Mouse (Mus musculus) WW6 (cell line): ENCODE measurements around the gene Zfpm1.

ENCODE experiments used
- DNase-seq: peaks from one replicate; pipeline ENCODE4 v3.0.0-alpha.2; 2013; ENCODE audit warnings: low read depth, low spot score

The Zfpm1 gene

GRCm38 (mm10) chr8:122296173-122297001 is 14.4 kb downstream of the Zfpm1 start:
- no peak for DNase-seq

GRCm38 (mm10) chr8:122299581-122300254 is 17.8 kb downstream of the Zfpm1 start:
- no peak for DNase-seq

- DNase-seq: no peak
Measured at GRCm38 (mm10) chr8:122301081-122301480, 19.1 kb downstream of the Zfpm1 start.

DNA sequence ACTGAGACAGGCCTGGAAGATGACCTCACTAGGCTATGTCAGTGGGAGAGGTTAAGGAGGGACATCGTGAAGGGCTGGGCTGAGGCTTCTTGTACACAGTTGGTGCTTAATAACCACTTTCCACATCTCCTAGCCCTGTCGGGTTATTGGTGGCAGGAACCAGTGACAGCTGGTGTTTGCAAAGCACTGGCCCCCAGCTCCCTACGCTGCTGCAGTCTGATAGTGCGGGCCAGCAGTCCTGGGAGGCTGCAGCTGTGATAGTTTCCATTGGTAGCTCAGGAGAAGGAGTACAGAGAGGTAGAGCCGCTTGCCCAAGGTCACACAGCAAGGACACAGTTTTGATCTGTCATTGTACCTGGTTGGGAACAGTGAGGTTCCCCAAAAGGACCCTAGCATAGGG is 19.9 kb downstream of the Zfpm1 start:
- DNase-seq: no peak

DNA sequence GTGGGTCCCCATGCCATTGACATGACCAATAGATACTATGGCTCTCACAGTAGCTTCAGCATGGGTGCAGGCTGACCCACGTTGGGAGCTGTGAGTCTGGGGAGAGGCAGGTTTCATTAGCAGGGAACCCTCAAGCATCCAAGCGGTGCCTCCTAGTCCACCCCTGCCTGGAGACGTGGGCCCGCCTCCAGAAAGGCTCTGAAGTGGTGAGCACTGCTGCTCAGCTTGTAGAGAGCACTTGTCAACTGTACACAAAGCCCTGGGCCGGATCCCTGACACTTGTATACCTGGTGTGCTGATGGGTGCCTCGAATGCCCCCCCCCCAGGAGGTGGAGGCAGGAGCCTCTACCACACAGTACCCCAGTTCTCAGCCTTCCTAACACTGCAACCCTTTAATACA is 21.5 kb downstream of the Zfpm1 start:
- DNase-seq: no peak

DNA sequence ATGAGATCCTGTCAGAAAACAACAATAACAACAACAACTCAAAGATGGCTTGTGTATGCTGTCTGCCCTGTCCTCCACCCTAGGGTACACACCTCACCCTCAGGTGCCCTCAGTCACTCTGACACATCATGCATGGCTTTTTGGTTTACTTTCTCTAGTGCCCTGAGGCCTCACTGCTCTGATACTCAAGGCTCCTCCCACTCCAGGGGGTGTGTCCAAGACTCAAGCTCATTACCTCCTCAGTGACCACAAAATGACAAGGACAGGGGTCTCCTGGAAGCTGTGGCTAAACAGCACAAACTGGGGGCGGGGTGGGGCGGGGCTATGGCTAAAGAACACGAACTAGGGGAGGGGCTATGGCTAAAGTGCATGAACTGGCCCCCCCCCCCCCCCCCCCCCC is 22.1 kb downstream of the Zfpm1 start:
- no peak for DNase-seq

- DNase-seq: no peak
Measured at GRCm38 (mm10) chr8:122306660-122307399, 24.9 kb downstream of the Zfpm1 start.

DNA sequence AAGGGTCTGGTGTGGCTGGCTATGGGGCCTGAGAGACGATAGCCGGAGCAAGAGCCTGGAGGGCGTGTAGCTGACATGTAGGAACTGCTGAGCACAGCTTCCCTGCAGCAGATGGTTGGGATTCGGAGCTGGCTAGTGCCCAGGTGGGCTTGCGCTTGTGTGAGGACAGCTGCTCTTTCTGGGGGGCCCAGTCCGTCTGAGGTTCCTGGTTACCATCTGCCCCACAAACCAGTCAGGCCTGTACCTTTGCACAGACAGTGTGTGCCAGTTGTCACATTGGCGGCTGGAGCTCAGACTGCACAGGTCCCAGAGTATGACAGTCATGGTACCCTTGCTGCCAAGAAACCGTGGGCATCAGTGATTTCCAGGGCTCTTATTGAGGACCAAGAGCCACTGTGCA is 25.9 kb downstream of the Zfpm1 start:
- no peak for DNase-seq

DNA sequence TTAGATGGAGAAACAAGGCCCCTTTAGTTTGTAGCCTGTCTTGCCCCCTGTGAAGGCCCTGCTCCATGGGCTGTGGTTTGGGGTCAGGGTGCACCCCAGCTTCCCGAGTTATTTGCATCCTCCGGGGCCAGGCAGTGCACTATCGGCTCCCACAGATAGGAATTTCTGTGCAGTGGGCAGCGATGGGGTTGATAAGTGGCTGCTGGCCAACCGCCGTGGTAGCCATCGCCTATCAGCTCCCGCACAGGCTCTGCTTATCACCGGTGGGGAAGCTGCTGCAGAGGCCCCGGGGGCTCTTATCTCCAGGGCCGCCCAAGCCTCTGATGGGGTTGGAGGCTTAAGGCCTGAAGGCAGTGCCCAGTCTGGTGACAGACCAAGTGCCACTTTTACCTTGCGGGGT is 27.3 kb downstream of the Zfpm1 start:
- DNase-seq: no peak

DNA sequence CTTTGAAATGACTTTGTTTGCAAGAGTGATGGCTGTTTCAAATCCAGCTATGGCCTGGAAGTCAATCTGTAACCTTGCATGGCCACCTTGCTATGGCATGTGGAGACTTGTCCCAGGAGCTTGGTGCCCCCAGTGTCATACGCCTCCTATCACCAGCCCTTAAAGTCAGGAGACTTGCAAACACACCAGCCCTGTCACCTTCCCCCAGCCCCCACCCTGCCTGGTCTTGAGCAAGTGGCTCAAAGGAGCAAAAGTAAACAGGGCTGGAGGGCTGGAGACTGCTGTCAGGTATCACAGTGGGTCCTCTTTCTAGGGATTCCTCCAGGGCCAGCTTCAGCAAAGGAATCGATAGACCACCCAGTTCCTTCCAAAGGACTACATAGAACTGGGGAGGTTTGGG is 29.2 kb downstream of the Zfpm1 start:
- no peak for DNase-seq

- DNase-seq: no peak
Measured at GRCm38 (mm10) chr8:122312553-122312952, 30.6 kb downstream of the Zfpm1 start.

DNA sequence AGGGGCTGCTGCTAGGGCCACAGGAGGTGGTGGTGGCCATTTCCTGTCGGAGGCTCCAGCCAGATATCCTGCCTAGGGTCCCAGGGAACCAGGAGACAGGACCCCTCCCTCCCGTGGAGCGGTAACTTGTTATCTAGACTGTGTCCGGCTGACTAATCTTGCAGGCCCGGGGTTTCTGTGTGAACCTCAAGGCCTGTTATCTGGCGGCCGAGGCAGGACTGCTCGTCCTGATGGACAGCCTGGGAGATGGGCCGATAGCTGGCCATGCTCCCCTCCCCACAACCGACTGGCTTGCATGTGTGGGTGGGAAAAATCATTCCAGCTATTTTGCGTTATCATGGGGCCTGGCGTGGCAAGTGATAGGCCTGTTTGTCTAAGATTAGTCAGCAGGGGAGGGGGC is 31.4 kb downstream of the Zfpm1 start:
- no peak for DNase-seq

DNA sequence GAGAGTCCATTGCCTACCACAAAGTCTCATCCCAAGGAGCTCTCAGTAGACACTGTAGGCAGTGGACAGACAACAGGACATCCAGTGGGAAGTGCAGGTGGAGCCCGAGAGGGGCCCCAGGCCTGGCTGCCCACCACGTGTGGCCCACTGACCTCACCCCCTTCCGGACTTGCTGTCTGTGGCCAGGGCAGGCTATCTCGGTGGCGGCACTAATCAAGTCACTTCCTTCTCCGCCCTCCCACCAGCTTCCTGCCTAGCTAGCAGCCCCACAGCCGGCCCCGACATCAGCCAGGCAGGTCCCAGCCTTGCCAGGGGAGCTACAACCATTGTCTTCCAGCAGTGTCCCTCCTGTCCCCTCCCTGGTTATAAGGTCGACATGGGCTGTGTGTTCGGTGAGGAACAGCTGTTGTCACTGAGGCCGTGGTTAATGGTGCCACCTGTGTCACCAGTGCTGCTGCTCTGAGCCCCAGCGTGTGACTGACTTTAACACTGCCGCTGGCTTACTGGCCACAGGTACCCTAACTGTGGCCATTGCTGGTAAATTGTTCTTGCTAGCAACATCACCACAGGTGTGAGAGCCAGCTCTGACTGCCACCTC is 33.1 kb downstream of the Zfpm1 start:
- no peak for DNase-seq

- DNase-seq: no peak
Measured at GRCm38 (mm10) chr8:122316402-122316801, 34.5 kb downstream of the Zfpm1 start.

DNA sequence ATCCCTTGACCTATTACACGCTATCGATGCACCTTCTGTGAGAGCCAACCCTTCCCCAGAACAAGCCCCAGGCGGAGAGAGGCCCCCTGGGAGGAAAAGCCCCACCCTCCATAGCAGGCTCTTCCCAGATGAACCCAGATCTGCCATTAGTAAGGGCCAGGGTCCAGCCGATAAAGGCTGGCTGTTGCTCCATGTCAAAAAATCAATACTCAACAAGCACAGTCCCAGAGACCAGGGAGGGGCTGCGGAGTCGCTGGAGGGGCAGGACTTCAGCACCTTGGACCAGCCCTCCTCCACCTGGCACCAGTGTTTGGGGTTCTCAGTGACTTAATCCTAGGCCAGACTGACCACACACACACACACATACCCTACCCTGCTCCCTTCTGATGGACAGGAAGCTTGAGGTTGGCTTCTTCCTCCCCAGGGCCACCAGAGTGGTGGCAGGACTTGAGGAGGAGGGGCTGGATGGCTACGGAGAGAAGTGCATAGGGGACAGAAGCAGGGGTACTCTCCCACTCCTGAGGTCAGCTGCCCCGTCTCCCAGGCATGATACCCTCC is 36.1 kb downstream of the Zfpm1 start:
- no peak for DNase-seq

DNA sequence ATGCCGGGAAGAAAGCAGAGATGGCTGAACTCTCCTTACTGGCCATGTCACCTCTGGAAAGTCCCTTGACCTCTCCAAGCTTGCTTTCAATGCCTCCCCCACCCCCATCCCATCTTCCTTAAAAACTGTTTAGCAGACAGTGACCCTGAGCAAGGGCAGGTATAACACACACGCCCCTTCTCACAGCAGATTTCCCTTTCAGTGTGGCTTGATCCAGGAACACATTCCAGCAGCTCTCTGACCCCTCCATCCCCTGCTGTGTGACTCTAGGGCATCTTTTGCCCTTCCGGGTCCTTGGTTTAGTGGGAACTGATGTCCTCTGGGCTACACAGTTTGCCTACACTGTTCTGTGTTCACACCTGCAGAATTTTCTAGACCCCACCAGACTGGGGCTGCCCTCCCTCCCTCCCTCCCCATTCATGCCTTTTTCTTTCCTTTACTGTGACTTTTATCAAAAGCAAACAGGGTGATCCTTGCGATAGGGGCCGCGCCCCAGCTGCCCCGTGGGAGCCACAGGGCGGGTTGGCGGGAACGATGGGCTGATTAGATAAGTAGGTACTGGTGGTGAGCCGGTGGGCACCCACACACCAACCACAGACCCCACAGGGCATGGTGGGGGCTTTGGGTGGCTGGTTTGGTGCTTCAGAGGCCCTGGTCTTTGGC is 37.2 kb downstream of the Zfpm1 start:
- DNase-seq: no peak

DNA sequence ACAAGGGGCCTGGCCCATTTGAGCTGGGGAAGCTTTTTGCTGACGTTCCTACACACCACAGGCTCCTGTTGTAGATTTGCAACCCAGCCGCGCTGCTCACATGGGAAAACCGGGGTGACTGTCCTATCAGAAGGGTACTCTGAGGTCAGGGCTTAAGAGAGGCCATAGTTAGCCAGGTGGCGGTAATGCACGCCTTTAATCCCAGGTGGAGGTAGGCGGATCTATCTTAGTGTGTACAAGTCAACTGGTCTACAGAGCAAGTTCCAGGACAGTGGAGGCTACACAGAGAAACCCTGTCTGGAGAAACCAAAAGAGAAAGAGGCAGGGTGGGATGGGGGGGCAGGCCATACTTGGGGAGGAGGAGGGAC is 37.8 kb downstream of the Zfpm1 start:
- DNase-seq: no peak

DNA sequence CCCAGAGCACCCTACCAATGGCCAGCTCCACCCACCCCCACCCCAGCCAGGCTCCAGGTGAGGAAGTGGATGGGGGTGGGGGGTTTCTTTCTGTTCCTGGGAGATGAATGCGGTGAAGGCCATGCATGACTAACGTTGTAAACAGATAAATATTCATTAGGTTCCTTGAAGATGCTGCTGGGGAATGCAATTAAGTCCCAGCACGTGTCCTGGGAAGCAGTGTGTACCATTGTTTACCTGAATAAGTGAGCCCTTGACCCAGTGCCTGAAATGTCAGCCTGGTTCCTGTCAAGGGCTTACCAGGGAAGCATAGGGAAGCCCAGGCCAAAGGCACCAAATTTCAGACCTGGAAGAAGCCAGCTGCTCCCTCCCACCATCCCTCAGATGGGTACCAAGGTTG is 38.6 kb downstream of the Zfpm1 start:
- no peak for DNase-seq

DNA sequence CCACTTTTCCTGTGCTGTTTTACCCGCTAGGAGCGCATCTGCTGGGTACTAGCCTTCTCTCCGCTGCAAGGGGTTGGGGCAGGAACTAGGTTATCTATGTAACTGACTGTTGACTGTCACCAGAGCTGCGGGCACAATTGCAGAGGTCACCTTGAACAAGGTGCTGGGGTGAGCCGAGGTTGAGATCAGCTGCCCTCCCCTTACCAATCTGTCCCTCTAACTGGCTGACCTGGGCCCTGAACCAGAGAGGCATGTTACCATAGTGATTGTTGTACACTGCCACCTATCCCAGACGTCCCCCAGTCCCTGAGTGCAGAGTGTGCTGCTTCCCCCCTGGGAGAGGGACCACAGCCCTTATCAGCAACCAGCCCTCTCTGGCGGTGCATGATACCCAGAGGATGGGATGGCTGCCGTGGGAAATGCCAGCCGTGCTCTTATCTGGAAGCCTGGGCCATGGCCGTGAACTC is 39.5 kb downstream of the Zfpm1 start:
- no peak for DNase-seq

DNA sequence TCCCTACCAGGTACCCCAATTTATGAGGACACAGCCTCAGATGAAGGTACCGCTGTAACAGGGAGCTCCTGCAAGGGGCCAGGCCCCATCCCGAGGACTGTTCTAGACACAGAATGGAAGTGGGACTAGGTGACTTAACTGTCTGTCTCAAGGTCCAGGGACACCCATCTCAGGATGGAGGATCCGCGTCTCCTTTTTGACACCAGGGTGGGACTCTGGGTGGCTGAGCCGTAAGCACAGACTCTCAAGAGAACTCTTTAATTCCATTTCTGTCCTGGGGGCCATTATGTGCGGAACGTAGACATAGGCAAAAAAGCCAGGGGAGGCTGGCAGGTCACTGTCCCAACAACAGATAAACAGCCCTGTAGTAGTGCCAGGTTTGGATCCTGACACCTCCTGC is 40.2 kb downstream of the Zfpm1 start:
- no peak for DNase-seq

DNA sequence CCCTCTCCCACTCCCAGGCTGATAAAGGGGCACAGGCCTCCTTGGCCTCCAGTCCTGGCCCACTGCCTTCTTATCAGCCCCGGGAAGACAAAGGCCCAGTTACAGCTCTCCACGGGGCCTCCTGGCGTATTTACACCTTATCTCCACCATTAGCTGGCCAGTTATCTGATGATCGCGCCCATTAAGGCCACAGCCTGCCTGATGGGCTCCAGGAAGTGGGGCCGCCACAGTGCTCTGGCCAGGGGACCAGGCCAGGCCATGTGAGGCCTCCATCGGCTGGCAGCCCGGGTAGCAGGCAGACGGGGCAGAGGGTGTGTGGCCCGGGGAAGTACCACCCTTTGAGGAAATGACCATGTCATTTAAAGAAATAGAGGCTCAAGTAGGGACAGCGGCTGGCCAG is 40.9 kb downstream of the Zfpm1 start:
- no peak for DNase-seq
